9 mouse cellular contexts compared by ENCODE assay signal in genomic region chr12:30372933-30373501, GRCm38 (mm10). TPM values are rescaled to one million over a fixed set of nuclear protein-coding genes. Genes with fewer than 3 reads are reported as not detected.
DNase-seq lines count a peak whose midpoint lies in the region; ATAC-seq lines count a peak whose summit lies in the region.
"Had no signal": no experiment of that assay in that cellular context is flagged by ENCODE, and none has a peak within 500 bp of the region (broad histone marks: within the 10 kb centered on the region; RNA-seq: fewer than 3 reads in every experiment).

Gene Sntg2 (minus strand): TSS chr12:30373375.

- H3K9me3 ChIP-seq in forebrain, embryonic 11.5 days (ENCODE audit: control insufficient read depth, low read length), result no peaks in the 10 kb centered on the region
- no peaks in the 10 kb centered on the region for H3K9me3 ChIP-seq in heart, embryonic 13.5 days
- H3K9me3 ChIP-seq in kidney, embryonic 15.5 days (replicated peaks), result no peaks in the 10 kb centered on the region
- no peaks in the 10 kb centered on the region for H3K9me3 ChIP-seq in limb, embryonic 13.5 days
- no peaks in the 10 kb centered on the region for H3K9me3 ChIP-seq in midbrain, embryonic 15.5 days
- no peaks in the 10 kb centered on the region for H3K9me3 ChIP-seq in stomach, embryonic 14.5 days (ENCODE audit: control insufficient read depth, low read depth, low read length)

- 1% methylated on average over 34 of the region's 39 CpGs for WGBS in forebrain, embryonic 11.5 days
- WGBS in heart, embryonic 13.5 days, result under 1% methylated on average over 39 of the region's 39 CpGs
- 1% methylated on average over 35 of the region's 39 CpGs for WGBS in kidney, embryonic 15.5 days
- under 1% methylated on average over 39 of the region's 39 CpGs for WGBS in limb, embryonic 13.5 days
- 1% methylated on average over 39 of the region's 39 CpGs for WGBS in midbrain, embryonic 15.5 days
- under 1% methylated on average over 36 of the region's 39 CpGs for WGBS in stomach, embryonic 14.5 days

- peak within 1 kb of the TSS; percentile 47 for H3K4me3 ChIP-seq in forebrain, embryonic 11.5 days (ENCODE audit: low read depth, low read length)
- H3K4me3 ChIP-seq in heart, embryonic 13.5 days, result peak within 1 kb of the TSS; percentile 62
- peak within 1 kb of the TSS; percentile 50 for H3K4me3 ChIP-seq in kidney, embryonic 15.5 days (replicated peaks)
- H3K4me3 ChIP-seq in limb, embryonic 13.5 days, result peak within 1 kb of the TSS; percentile 51
- peak within 1 kb of the TSS; percentile 57 for H3K4me3 ChIP-seq in midbrain, embryonic 15.5 days
- H3K4me3 ChIP-seq in stomach, embryonic 14.5 days (ENCODE audit: low read depth, low read length), result peak within 1 kb of the TSS; percentile 44

- 0 out of 2 replicates have a peak, but pooled peaks cover 4% of the 10 kb centered on the region for H3K4me1 ChIP-seq in forebrain, embryonic 11.5 days (replicated peaks; ENCODE audit: control insufficient read depth, insufficient read depth, low read length)
- H3K4me1 ChIP-seq in heart, embryonic 13.5 days, result peaks cover 13% of the 10 kb centered on the region
- H3K4me1 ChIP-seq in kidney, embryonic 15.5 days, result peaks cover 13% of the 10 kb centered on the region
- peaks cover 12% of the 10 kb centered on the region for H3K4me1 ChIP-seq in limb, embryonic 13.5 days
- H3K4me1 ChIP-seq in midbrain, embryonic 15.5 days, result peaks cover 6% of the 10 kb centered on the region; the same call in 1 of the 2 replicates
- H3K4me1 ChIP-seq in stomach, embryonic 14.5 days (ENCODE audit: control insufficient read depth, insufficient read depth, low read length), result 0 out of 2 replicates have a peak, but pooled peaks cover 5% of the 10 kb centered on the region

- ATAC-seq in forebrain, embryonic 11.5 days (replicated peaks; ENCODE audit: low FRiP score), result peak; percentile 99
- peak; percentile 61; the same call in 1 of the 2 replicates for ATAC-seq in heart, embryonic 13.5 days (ENCODE audit: extremely low read depth, insufficient number of reproducible peaks, low FRiP score, low TSS enrichment)
- ATAC-seq in kidney, embryonic 15.5 days (replicated peaks; ENCODE audit: low FRiP score), result peak; percentile 99
- ATAC-seq in limb, embryonic 13.5 days (ENCODE audit: low FRiP score, low read depth), result peak; percentile 91
- ATAC-seq in midbrain, embryonic 15.5 days (replicated peaks), result peak; percentile 97
- peak; percentile 97 for ATAC-seq in stomach, embryonic 14.5 days (ENCODE audit: insufficient number of reproducible peaks, insufficient read depth, low FRiP score, low read depth)

- peak within 1 kb of the TSS; percentile 91 for H3K4me2 ChIP-seq in forebrain, embryonic 11.5 days (ENCODE audit: low read depth, low read length, severe bottlenecking)
- H3K4me2 ChIP-seq in heart, embryonic 13.5 days, result peak within 1 kb of the TSS; percentile 85
- H3K4me2 ChIP-seq in kidney, embryonic 15.5 days, result peak within 1 kb of the TSS; percentile 91
- H3K4me2 ChIP-seq in limb, embryonic 13.5 days (replicated peaks), result peak within 1 kb of the TSS; percentile 95
- peak within 1 kb of the TSS; percentile 86 for H3K4me2 ChIP-seq in midbrain, embryonic 15.5 days
- peak within 1 kb of the TSS; percentile 82 for H3K4me2 ChIP-seq in stomach, embryonic 14.5 days (replicated peaks; ENCODE audit: low read depth, low read length)

- H3K9ac ChIP-seq in forebrain, embryonic 11.5 days (ENCODE audit: low read length), result peak within 1 kb of the TSS; percentile 67
- H3K9ac ChIP-seq in heart, embryonic 13.5 days, result peak within 1 kb of the TSS; percentile 78
- peak within 1 kb of the TSS; percentile 41 for H3K9ac ChIP-seq in kidney, embryonic 15.5 days
- H3K9ac ChIP-seq in limb, embryonic 13.5 days, result peak within 1 kb of the TSS; percentile 67
- peak within 1 kb of the TSS; percentile 54 for H3K9ac ChIP-seq in midbrain, embryonic 15.5 days
- peak within 1 kb of the TSS; percentile 28 for H3K9ac ChIP-seq in stomach, embryonic 14.5 days (replicated peaks; ENCODE audit: low read depth, low read length)

- no peaks in the 10 kb centered on the region for H3K27me3 ChIP-seq in forebrain, embryonic 11.5 days (ENCODE audit: control insufficient read depth, insufficient read depth, low read length)
- H3K27me3 ChIP-seq in heart, embryonic 13.5 days (replicated peaks), result peaks cover 10% of the 10 kb centered on the region
- peaks cover 13% of the 10 kb centered on the region for H3K27me3 ChIP-seq in kidney, embryonic 15.5 days
- peaks cover 43% of the 10 kb centered on the region for H3K27me3 ChIP-seq in limb, embryonic 13.5 days
- H3K27me3 ChIP-seq in midbrain, embryonic 15.5 days (replicated peaks), result no peaks in the 10 kb centered on the region
- H3K27me3 ChIP-seq in stomach, embryonic 14.5 days (ENCODE audit: control insufficient read depth, insufficient read depth, low read length), result no peaks in the 10 kb centered on the region

- H3K27ac ChIP-seq in forebrain, embryonic 11.5 days (ENCODE audit: low read depth, low read length), result no peak within 1 kb of the TSS
- H3K27ac ChIP-seq in heart, embryonic 13.5 days (replicated peaks), result no peak within 1 kb of the TSS
- no peak within 1 kb of the TSS for H3K27ac ChIP-seq in kidney, embryonic 15.5 days
- no peak within 1 kb of the TSS for H3K27ac ChIP-seq in limb, embryonic 13.5 days
- no peak within 1 kb of the TSS for H3K27ac ChIP-seq in midbrain, embryonic 15.5 days
- peak within 1 kb of the TSS; percentile 28; the same call in 1 of the 2 replicates for H3K27ac ChIP-seq in stomach, embryonic 14.5 days (ENCODE audit: low read length)
- H3K27ac ChIP-seq: macrophage had no signal

- no peaks in the 10 kb centered on the region for H3K36me3 ChIP-seq in forebrain, embryonic 11.5 days (ENCODE audit: control insufficient read depth, insufficient read depth, low read length)
- H3K36me3 ChIP-seq in heart, embryonic 13.5 days, result no peaks in the 10 kb centered on the region
- no peaks in the 10 kb centered on the region for H3K36me3 ChIP-seq in kidney, embryonic 15.5 days
- H3K36me3 ChIP-seq in limb, embryonic 13.5 days, result no peaks in the 10 kb centered on the region
- no peaks in the 10 kb centered on the region for H3K36me3 ChIP-seq in midbrain, embryonic 15.5 days (replicated peaks)
- no peaks in the 10 kb centered on the region for H3K36me3 ChIP-seq in stomach, embryonic 14.5 days (ENCODE audit: control insufficient read depth, insufficient read depth, low read length)

- DNase-seq in cerebellum, adult 11 months, result peak; percentile 8
- peak; percentile 89 for DNase-seq in forebrain, embryonic 11.5 days (ENCODE audit: low spot score)
- no peak for DNase-seq in MN1 (ENCODE audit: low spot score)

RNA-seq across cellular contexts. Expression of gene Sntg2, which starts in this region (rescaled TPM):
- polyA plus RNA-seq in forebrain, embryonic 11.5 days (2014; fragmentation: Nextera tagmentation; extraction: Ambion mirVana), result 0.44 and 0.57 TPM in 2 replicates
- 4.6 and 5.0 TPM in 2 replicates for polyA plus RNA-seq in heart, embryonic 13.5 days (2015; fragmentation: Nextera tagmentation; extraction: Ambion mirVana)
- 5.3 and 5.4 TPM in 2 replicates for polyA plus RNA-seq in kidney, embryonic 15.5 days (2015; fragmentation: Nextera tagmentation; extraction: Ambion mirVana)
- polyA plus RNA-seq in limb, embryonic 13.5 days (2015; fragmentation: Nextera tagmentation; extraction: Ambion mirVana), result 1.9 and 2.0 TPM in 2 replicates
- polyA plus RNA-seq in midbrain, embryonic 15.5 days (2015; fragmentation: Nextera tagmentation; extraction: Ambion mirVana), result 5.4 and 5.7 TPM in 2 replicates
- polyA plus RNA-seq in stomach, embryonic 14.5 days (2014; fragmentation: Nextera tagmentation; extraction: Ambion mirVana), result 30.9 and 32.5 TPM in 2 replicates
- polyA plus RNA-seq: macrophage had no signal

Comparison
In these comparisons a context has a peak if more than half of its experiments do, and no peak if none do; other contexts are left out.
1. Peak in DNase-seq, ATAC-seq, H3K4me3 ChIP-seq, H3K9ac ChIP-seq and H3K4me2 ChIP-seq in forebrain, embryonic 11.5 days; RNA of the gene not detected or under 1 TPM.
2. H3K9ac ChIP-seq: peak in every context shown above with its lines; median percentile 78 in heart, embryonic 13.5 days; 67 in forebrain, embryonic 11.5 days; 67 in limb, embryonic 13.5 days; 54 in midbrain, embryonic 15.5 days; 41 in kidney, embryonic 15.5 days; 28 in stomach, embryonic 14.5 days.